Comparison of ENCODE assay signal across 15 mouse cellular contexts in the genomic region with DNA sequence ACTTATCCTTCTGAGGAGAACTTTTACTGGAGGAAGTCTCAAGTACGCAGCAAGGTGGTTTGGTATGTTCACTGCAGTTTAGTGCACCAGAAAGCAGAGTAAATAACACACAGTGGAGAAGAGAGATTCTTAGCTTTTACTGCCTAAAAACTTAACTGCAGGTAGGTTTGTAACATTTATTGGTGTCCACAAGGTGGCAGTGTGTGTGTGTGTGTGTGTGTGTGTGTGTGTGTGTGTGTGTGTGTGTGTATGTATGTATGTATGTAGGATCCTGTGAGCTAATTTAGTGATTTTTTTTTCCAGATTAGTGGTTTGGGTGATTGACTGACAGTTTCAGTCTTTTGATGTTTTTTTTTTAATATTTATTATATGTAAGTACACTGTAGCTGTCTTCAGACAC. TPM values are rescaled to one million over a fixed set of nuclear protein-coding genes. Genes with fewer than 3 reads are reported as not detected.
DNase-seq lines count a peak whose midpoint lies in the region; ATAC-seq and TF ChIP-seq lines count a peak whose summit lies in the region.
"Had no signal": no experiment of that assay in that cellular context is flagged by ENCODE, and none has a peak within 500 bp of the region (broad histone marks: within the 10 kb centered on the region; RNA-seq: fewer than 3 reads in every experiment).

No protein-coding gene starts in this region.

- no peak overlapping the region for H3K4me3 ChIP-seq in kidney, embryonic 16.5 days (ENCODE audit: low read length)
- H3K4me3 ChIP-seq in thymus, adult 2 months (ENCODE audit: control insufficient read depth, insufficient read depth, low read length) = no peak overlapping the region
- H3K4me3 ChIP-seq: embryonic facial prominence, embryonic 15.5 days; hindbrain, embryonic 15.5 days; midbrain, embryonic 15.5 days had no signal

- 93% methylated on average over 1 of the region's 1 CpGs for WGBS in kidney, embryonic 16.5 days
- WGBS in thymus, adult 2 months = 96% methylated on average over 1 of the region's 1 CpGs

- no peak overlapping the region for H3K9ac ChIP-seq in kidney, embryonic 16.5 days (replicated peaks; ENCODE audit: low read length)
- H3K9ac ChIP-seq: embryonic facial prominence, embryonic 15.5 days; hindbrain, embryonic 15.5 days; midbrain, embryonic 15.5 days had no signal

- peaks cover 71% of the 10 kb centered on the region for H3K36me3 ChIP-seq in kidney, embryonic 16.5 days (ENCODE audit: insufficient read depth, low read length)
- peaks cover 78% of the 10 kb centered on the region for H3K36me3 ChIP-seq in thymus, adult 2 months (ENCODE audit: control insufficient read depth, insufficient read depth, low read length)

- no peak overlapping the region for H3K27ac ChIP-seq in kidney, embryonic 16.5 days (ENCODE audit: low read length)
- no peak overlapping the region for H3K27ac ChIP-seq in thymus, adult 2 months (ENCODE audit: control insufficient read depth, insufficient read depth, low read length)
- H3K27ac ChIP-seq: embryonic facial prominence, embryonic 15.5 days; hindbrain, embryonic 15.5 days; midbrain, embryonic 15.5 days had no signal

- TF ChIP-seq POLR2A in thymus, adult 2 months (IDR thresholded peaks at IDR 0.05; ENCODE audit: control insufficient read depth, extremely low read depth, insufficient read depth, low read length, poor library complexity) = no peak

- no peak for ATAC-seq in kidney, embryonic 16.5 days (ENCODE audit: low FRiP score, low TSS enrichment)
- ATAC-seq in activated CD4-positive, CD25-positive, alpha-beta regulatory T cell, adult 4 months = no peak
- ATAC-seq: midbrain, embryonic 15.5 days had no signal

- H3K9me3 ChIP-seq in kidney, embryonic 16.5 days (ENCODE audit: low read length) = no peaks in the 10 kb centered on the region
- H3K9me3 ChIP-seq: embryonic facial prominence, embryonic 15.5 days; hindbrain, embryonic 15.5 days; midbrain, embryonic 15.5 days had no signal

- TF ChIP-seq CTCF in thymus, adult 2 months (IDR thresholded peaks at IDR 0.05; ENCODE audit: borderline replicate concordance, control insufficient read depth, extremely low read depth, insufficient read depth, low read length, poor library complexity) = no peak

- peak; percentile 19 for DNase-seq in adrenal gland, postnatal 14 days
- DNase-seq in adrenal gland, adult 18-20 months (ENCODE audit: low spot score in 2 of 2) = no peak
- DNase-seq in kidney, postnatal 10 days = peak; percentile 30
- DNase-seq in thymus, postnatal 14 days = peak; percentile 18
- DNase-seq in thymus, adult 2 months = no peak
- DNase-seq in frontal cortex, postnatal 25 days (ENCODE audit: low spot score in 2 of 2) = no peak
- DNase-seq: adrenal gland, postnatal 25 days; gastrocnemius, postnatal 10 days; left cerebral cortex, postnatal 4 days; thymus, postnatal 36 days had no signal

- H3K4me2 ChIP-seq in kidney, embryonic 16.5 days (replicated peaks; ENCODE audit: low read depth, low read length) = no peak overlapping the region
- H3K4me2 ChIP-seq: embryonic facial prominence, embryonic 15.5 days; hindbrain, embryonic 15.5 days; midbrain, embryonic 15.5 days had no signal

- no peaks in the 10 kb centered on the region for H3K4me1 ChIP-seq in kidney, embryonic 16.5 days (ENCODE audit: insufficient read depth, low read length)
- H3K4me1 ChIP-seq in thymus, adult 2 months (replicated peaks; ENCODE audit: control insufficient read depth, insufficient read depth, low read length) = no peaks in the 10 kb centered on the region
- H3K4me1 ChIP-seq: embryonic facial prominence, embryonic 15.5 days; hindbrain, embryonic 15.5 days; midbrain, embryonic 15.5 days had no signal

- H3K27me3 ChIP-seq in kidney, embryonic 16.5 days (ENCODE audit: insufficient read depth, low read length) = no peaks in the 10 kb centered on the region
- no peaks in the 10 kb centered on the region for H3K27me3 ChIP-seq in thymus, adult 2 months (ENCODE audit: control insufficient read depth, insufficient read depth, low read length)
- H3K27me3 ChIP-seq: embryonic facial prominence, embryonic 15.5 days; hindbrain, embryonic 15.5 days; midbrain, embryonic 15.5 days had no signal

RNA-seq across cellular contexts. Expression of a gene that starts 10.8 kb away (rescaled TPM):
- total RNA-seq in adrenal gland, postnatal 14 days (2021) = not detected in 2 replicates
- not detected for total RNA-seq in adrenal gland, adult 18-20 months (2021)
- polyA plus RNA-seq in kidney, embryonic 16.5 days (2015; fragmentation: Nextera tagmentation; extraction: Ambion mirVana) = not detected in 2 replicates
- not detected in 2 replicates for polyA plus RNA-seq in thymus, adult 2 months (2012; rRNA removed)
- polyA plus RNA-seq in activated CD4-positive, CD25-positive, alpha-beta regulatory T cell, adult 4 months (2017; shearing (Covaris generic)) = under 1 TPM in 1 of 2 experiments, not detected in 1; 0.33 TPM
- total RNA-seq: adrenal gland, postnatal 25 days; gastrocnemius, postnatal 10 days; left cerebral cortex, postnatal 4 days had no signal

RNA-seq across cellular contexts. Expression of a gene that starts 31.7 kb away (rescaled TPM):
- 16.0 TPM in 2 replicates for total RNA-seq in adrenal gland, postnatal 14 days (2021)
- total RNA-seq in adrenal gland, adult 18-20 months (2021) = 10 to 100 TPM; 16.8 to 21.0 TPM
- polyA plus RNA-seq in kidney, embryonic 16.5 days (2015; fragmentation: Nextera tagmentation; extraction: Ambion mirVana) = 26.2 and 27.1 TPM in 2 replicates
- 15.7 and 17.7 TPM in 2 replicates for polyA plus RNA-seq in thymus, adult 2 months (2012; rRNA removed)
- polyA plus RNA-seq in activated CD4-positive, CD25-positive, alpha-beta regulatory T cell, adult 4 months (2017; shearing (Covaris generic)) = 10 to 100 TPM; 10.2 to 11.7 TPM

RNA-seq across cellular contexts. Expression of a gene that starts 40.1 kb away (rescaled TPM):
- total RNA-seq in adrenal gland, postnatal 14 days (2021) = 64.7 and 65.3 TPM in 2 replicates
- 10 to 100 TPM; 61.9 to 66.3 TPM for total RNA-seq in adrenal gland, adult 18-20 months (2021)
- 181 and 190 TPM in 2 replicates for polyA plus RNA-seq in kidney, embryonic 16.5 days (2015; fragmentation: Nextera tagmentation; extraction: Ambion mirVana)
- 23.3 and 25.1 TPM in 2 replicates for polyA plus RNA-seq in thymus, adult 2 months (2012; rRNA removed)
- 100 to 1,000 TPM; 196 to 216 TPM for polyA plus RNA-seq in activated CD4-positive, CD25-positive, alpha-beta regulatory T cell, adult 4 months (2017; shearing (Covaris generic))

RNA-seq across cellular contexts. Expression of a gene that starts 40.8 kb away (rescaled TPM):
- 10.4 and 14.7 TPM in 2 replicates for total RNA-seq in adrenal gland, postnatal 14 days (2021)
- total RNA-seq in adrenal gland, adult 18-20 months (2021) = 10 to 100 TPM; 13.9 to 16.3 TPM
- 31.3 and 32.4 TPM in 2 replicates for polyA plus RNA-seq in kidney, embryonic 16.5 days (2015; fragmentation: Nextera tagmentation; extraction: Ambion mirVana)
- 19.3 and 22.5 TPM in 2 replicates for polyA plus RNA-seq in thymus, adult 2 months (2012; rRNA removed)
- 10 to 100 TPM; 22.5 to 36.3 TPM for polyA plus RNA-seq in activated CD4-positive, CD25-positive, alpha-beta regulatory T cell, adult 4 months (2017; shearing (Covaris generic))

Comparison
In these comparisons a context has a peak if more than half of its experiments do, and no peak if none do; other contexts are left out.
1. DNase-seq: peak in adrenal gland, postnatal 14 days (single experiment), kidney, postnatal 10 days (single experiment) and thymus, postnatal 14 days (single experiment); none in adrenal gland, adult 18-20 months (0 of 2), thymus, adult 2 months (single experiment) and frontal cortex, postnatal 25 days (0 of 2).